Mouse (Mus musculus) adrenal gland, postnatal 36 days (tissue): ENCODE measurements around the gene Sspn. TPM values are rescaled to one million over a fixed set of nuclear protein-coding genes. Genes with fewer than 3 reads are reported as not detected.

Experiments used
- DNase-seq, 2 experiments: peaks; one replicate each; pipeline ENCODE4 v3.0.0; 2021; ENCODE audit warnings: mixed read lengths in 1 of 2
- long read RNA-seq, 2 experiments: library from polyadenylated mRNA; stranded (forward); transcript quantifications; one replicate each; pipeline ENCODE4 v2.0.0; 2021; ENCODE audit warnings: borderline sequencing depth in 2 of 2
- total RNA-seq, 2 experiments: library from RNA; stranded (reverse); gene quantifications; 2 replicates each; pipeline ENCODE4 v1.2.3; 2021

Gene Sspn
- 10 to 100 TPM; 10.5 to 18.1 TPM for total RNA-seq
- long read RNA-seq, experiment 1, full-length matches to known transcripts: 5 of 10 reads
- long read RNA-seq, experiment 1, partial matches to known transcripts: 0 of 10 reads
- long read RNA-seq, experiment 1, other reads (novel, unspliced or antisense): 5 of 10 reads
- long read RNA-seq, experiment 2, full-length matches to known transcripts: 2 of 2 reads
- long read RNA-seq, experiment 2, partial matches to known transcripts: 0 of 2 reads
- long read RNA-seq, experiment 2, other reads (novel, unspliced or antisense): 0 of 2 reads

DNA sequence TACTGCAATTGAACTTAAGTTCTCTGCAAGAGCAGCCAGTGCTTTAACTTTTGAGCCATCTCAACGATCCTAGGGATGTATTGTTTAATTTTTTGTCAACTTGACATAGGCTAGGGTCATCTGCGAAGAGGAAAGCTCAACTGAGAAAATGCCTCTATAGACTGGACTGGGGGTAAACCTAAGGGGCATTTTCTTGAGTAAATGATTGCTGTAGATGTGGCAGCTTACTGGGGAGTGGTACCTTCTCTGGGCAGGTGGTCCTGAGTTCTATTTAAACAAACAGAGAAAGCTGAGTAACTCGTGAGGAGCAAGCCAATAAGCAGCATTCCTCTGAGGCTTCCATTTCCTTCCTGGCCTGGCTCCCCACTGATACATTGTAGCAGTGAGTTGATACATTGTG is at the start of gene Sspn:
TSS of gene Sspn (plus strand) at position 301 of the 400 bp plus-strand sequence.
- DNase-seq: no peak

DNA sequence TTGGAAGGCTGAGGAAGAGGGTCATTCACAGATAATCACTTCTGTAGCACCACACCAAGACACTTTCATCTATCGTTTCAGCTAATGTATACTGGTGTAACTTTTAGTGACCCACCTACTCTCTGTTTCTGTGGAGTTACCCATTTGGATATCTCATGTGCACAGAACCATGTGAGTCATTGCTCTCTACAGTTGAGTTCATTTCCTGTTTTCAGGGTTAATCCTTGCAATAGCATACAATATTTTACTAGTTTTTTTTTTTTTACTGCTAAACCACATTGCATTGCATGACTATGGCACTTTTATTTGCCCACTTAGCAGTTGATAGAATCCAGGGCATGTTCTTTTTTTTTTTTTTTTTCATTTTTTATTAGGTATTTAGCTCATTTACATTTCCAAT is 48.4 kb upstream of the Sspn start:
- DNase-seq: no peak

DNA sequence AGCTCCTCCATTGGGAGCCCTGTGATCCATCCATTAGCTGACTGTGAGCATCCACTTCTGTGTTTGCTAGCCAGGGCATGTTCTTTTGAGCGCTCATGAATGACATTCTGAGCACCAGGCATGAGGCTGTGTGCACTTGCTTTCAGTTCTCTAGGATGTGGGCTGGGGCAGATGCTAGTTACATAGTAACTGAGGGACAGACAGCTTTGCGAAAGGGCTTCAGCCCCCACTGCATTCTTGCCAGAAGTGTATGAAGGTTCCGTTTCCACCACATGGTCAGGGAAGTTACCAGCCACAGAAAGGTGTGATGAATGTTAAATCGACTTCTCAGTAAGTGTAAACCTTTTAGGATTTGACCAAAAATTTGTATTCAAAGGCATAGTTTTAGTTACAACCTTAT is 47.8 kb upstream of the Sspn start:
- no peak for DNase-seq

DNA sequence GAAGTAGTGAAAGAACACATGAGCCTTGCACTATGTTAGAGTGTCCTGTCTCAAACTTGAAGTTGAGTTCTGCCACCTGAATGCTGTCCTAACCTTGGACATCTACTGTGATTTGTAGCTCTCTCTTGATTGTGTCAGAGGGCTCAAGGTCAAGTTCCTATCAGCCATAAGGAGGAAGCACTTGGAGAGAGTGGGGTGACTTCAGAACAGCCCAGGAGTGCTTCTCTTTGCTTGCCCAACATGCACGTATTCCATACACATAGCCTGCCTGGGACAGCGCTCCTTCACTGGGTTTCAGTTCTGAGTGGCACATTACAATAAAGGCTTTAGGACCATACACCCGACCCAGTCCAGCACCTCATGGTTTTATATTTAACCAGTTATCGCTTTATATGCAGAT is 46.4 kb upstream of the Sspn start:
- DNase-seq: no peak

DNA sequence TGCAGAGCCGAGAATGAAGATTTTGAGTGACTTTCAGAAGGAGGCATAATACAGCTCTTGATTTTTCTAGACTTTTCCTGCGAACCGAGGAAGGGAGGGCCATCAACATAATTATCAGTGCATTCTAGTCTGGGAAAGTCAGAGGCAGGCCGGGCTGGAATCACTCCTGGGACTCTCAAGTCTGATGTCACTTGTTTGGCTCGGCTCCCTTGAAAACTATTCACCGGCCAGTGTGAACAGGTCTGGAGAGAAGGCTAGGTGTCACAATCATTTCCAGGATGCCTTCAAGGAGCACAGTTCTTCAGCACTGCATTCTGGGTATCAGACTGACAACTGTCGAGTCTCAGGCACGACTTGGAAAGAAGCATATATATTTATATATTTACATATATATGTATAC is 45.2 kb upstream of the Sspn start:
- DNase-seq: peak in 1 of 2 experiments; percentile 24

DNA sequence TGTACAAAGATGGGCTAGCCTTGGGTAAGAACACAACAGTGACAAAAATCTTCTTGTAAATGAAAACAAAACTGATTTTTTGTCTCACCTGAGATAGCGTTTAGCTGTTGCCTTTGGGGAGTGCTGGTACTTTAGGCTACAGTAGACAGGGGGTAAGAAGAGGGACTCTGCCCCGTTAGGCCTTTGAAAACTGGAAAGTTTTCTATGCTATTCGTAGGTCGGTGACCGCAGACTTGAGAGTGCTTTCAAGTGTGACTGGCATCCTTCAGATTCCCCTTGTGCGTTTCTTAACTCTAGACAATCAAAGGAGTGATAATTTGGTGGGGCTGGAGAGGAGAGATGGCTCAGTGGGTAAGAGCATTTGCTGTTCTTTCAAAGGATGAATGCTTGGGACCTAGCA is 43.7 kb upstream of the Sspn start:
- no peak for DNase-seq

DNA sequence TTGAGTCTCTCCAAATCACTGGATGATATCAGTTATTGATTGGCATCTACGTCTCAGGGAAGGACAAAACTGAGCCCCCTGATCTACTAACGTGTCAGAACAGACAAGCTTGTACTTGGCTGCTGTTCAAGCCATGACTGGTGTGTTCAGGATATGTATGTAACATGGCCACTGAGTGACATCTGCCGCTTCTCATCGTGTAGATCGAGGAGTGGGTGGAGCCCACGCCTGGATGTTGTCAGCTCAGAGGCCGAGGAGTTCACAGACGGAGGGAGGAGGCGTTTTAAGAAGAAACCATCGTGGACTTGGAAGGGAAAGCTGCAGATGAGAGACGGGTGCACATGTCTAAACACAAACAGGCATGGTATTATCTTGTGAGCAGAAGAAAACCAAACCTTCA is 39.5 kb upstream of the Sspn start:
- no peak for DNase-seq

DNA sequence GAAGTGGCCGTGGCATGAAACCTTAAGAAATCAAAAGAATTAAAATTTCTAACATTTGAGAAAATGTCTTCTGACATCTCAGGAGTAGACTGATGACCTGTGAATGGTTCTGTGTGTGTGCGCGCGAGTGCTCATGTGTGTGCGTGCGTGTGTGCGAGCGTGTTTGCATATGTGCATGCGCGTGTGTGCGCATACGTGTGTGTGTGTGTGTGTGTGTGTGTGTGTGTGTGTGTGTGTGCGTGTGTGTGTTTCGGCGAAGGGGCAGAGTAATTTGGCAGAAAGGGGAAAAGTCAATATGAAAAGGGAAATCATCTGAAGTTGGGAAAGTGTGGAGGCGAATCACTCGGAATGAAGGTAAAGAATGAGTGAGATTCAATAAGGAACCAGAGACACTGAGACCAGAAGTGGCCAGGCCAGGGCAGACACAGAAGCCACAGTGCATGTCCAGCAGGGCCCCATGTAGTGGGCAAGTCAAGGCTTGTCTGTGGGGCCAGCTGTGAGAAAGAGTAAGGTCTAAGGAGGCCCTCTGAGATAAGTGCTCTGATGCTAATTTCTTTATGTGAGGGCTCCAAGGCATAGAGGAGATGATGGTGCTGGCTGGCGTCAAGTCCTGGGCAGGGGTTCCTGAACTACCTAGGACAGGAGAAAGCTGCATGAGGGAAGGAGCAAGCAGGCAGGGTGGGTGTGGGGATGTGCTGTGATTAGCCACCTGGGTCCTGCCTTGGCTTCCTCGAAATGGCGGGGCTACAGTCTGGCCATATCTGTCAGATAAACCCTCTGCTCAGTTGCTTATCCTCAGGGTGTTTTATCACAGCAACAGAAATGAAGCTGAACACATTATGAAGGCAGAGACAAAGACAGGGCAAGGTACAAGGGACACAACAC is 38.8 kb upstream of the Sspn start:
- no peak for DNase-seq

DNA sequence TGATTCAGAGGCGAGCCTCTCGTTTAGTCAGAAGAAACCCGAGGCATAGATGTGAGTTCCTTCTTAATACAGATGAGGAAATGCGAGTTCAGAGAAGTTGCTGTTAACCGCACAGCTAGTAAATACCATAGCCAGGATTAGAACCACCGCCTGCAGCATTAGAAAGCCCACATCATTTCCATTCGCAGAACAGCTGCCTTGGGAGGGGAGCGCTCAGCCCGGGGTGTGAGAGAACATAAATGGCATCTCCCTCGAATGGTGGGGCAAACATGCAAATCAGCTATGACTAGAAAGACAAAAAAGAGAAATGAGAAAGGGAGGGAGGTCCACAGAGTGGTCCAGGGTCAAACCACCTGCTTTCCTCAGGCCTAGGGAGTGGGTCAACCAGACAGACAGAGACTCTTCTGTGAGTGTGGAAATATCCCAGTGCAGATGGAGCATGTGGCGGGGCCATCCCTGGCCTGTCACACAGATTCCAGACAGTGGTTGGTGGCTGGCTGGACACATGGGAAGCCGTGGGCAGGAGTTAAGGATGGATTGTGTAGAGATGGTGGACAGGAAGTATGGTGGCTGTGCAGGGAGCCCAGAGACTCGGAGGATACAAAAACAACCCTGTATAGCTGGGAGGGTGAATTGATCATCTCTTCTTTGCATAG is 37.9 kb upstream of the Sspn start:
- no peak for DNase-seq

DNA sequence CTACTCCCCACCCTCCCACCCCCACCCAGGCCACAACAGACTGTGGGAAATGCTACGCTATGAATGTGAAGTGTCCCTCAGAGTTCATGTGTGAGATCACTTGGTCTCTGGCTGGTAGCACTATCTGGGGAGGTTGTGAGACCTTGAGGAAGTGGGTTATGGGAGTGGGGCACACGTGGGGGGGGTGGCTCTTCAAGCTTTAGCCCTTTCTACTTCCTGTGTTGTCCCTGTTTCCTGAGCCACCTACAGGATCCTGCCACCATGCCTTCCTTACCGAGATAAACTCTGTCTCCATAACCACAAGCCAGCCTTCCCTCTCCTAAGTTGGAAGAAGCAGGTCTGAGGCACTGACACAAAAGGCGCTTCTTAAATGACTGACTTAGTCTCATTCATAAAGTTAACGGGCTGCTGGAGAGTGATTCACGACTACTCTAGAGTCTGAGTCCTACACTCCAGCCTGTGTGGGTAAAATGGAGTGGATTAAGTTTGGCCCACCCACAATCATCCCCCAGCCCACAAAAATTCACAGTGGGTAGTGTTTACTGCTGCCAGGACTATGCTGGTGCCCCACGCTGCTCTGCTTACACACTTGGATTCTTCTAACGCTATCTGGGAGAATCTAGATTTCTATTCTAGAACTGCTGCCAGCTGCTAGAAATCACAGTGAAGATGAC is 36.6 kb upstream of the Sspn start:
- DNase-seq: no peak

DNA sequence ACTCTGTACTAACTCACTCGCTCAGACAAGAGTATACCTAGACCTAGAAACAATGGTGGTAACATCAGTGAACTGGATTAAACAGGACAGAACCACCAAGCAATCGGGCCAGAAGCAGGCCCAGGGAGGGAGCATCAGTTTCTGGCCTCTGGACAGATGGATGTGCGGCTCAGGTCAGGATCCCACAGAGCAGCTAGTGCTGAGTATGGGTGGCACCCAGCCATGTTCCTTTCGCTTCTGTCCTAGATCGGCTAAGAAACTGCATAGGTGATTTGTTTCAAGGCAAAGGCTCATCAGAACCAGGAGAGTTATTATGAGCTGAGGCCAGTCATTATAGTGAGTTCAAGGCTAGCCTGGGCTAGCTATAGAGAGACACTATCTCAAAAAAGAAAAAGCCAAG is 27.3 kb upstream of the Sspn start:
- DNase-seq: no peak

DNA sequence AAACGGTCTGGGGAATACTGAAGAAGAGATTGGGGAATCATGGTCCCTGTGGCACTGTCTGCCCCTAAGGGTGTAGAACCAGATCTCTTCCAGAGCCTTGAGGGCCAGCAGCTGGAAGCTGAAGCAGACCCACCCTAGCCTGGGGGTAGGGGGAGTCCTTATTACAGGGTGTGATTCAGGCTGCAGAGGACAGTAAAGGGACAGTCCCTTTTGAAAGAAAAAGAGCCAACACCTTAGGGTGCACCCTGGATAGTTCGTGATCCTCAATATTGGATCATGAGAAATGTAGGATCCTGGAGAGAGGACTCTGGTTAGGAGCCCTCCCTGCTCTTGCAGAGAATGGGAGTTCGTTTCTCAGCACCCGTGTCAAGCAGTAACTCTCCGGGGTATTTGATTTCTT is 26.8 kb upstream of the Sspn start:
- no peak for DNase-seq

DNA sequence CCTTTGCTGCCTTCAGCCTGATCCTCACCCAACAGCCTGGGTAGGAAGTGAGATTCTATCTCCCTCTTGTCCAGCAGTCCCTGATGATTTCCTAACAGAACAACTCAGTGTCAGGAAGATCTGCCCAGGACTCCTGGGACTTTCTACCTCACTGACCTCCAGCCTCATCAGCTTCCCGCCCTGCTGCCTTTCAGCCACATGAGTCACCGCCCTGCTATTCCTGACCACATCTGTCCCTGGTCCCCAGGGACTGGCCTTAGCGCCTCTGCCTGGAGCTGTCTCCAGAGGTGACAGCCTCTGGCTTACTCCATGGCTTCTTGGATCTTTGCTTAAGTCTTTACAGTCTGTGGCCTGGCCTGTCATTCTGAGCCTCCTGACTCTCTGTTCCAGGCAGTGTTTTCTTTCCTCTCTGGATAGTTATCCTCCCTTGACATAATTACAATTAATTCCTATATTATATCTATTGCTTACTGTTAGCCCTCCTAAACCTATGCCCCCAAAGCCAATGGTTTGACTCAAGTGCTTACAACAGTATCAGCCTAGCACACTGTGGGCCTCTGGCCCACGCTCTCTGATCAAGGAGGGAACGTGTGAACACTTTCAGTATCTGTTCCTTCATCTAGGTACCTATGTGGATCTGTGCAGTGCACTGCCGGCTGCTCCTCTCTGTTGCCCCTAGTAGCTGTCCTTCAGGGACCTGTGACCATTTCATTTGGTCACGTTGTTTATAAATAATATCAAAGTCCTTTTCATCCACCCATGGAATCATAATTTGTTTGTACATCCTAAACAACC is 25.1 kb upstream of the Sspn start:
- peak; percentile 80 to 81 for DNase-seq

DNA sequence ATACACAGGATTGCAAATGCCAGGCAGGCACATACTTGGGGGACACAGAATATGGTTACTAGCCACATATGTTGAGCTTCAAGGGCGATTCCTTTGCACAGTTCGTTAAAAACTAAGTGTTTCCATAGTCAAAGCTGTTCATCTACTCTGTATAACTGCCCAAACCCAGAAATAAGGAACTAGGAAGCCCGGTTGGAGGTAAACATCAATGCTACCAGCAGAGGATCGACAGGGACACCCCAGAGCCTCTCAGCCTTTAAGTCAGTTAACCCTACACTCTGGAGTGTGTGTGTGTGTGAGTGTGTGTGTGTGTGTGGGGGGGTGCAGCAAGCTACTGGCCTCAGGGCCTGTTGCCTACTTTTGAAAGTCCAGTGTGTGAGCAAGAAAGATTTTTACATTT is 21.5 kb upstream of the Sspn start:
- DNase-seq: no peak

DNA sequence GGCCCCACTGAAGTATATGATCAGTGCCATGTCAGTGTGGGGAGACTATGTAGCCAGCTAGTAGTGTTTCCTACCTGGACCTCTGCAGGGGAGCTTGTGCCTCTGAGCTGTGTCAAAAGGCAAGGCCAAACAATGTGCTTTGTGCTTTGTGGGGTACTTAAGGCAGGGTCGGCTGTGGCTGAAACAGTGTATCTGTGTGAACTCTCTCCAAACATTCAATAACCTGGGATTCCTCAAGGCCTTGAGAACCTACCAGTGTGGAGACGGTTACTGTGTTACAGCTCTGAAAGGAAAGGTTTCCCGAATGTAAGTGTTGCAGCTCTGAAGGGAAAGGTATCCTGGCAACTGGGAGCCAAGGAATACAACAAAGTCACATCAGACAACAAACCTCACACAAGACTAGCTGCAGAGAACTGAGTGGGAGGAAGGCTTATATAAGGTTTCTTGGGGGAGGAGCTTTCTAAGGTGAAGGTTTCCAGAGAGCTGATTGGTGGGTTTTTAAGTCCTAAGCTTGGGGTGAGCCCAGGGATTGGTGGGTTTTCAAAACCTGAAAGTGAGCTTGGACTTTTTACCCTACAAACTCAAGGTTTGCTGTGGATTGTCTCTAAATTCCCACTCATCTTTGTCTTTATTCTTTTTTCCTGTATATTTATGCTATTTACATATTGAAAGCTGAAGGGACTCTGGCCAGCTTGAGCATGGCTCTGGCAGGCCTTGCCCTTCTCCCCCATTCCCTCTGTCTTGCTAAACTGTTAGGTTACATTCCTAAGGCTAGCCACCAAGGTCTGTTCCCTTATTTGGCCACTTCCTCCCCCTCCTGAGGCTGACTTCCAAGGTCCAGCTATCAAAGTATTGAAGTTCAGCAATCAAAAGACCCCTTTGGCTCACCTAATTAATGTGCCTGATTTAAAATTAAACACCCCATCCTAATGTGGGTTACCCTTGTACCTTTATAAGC is 20.7 kb upstream of the Sspn start:
- peak; percentile 37 to 38 for DNase-seq

DNA sequence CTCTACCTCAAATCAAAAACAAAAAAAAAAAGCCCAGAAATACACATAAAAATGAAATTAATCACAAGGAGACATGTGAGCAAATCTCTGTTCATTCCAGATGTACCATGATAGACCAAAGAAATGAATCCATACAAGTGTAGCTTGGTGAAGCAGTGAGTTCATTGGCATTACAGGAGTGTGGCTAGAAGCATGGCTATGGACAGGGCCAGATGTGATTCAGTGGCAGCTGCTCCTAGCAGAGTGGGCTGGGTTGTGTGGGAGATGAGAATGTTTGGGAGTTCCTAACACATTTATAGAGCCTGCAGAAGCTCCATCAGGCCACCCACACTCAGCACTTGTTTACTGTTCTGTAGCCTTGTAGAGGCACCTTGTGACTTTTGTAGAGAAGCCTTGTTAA is 19.2 kb upstream of the Sspn start:
- DNase-seq: no peak

DNA sequence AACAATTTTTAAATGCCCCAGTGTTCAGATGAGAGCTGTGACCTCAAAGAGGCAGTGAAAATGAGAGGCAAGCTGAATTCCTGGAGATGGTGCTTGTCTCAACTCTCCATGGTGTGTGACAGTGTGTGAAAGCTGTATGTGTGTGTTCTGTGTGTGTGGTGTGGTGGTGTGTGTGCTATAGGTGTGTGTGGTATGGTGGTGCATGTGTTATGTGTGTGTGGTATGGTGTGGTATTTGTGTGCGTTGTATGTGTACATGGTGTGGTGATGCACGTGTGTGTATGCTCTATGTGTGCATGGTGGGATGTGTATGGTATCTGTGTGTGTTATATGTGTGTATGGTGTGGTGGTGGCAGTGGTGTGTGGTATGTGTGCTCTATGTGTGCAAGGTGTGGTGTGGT is 16.0 kb upstream of the Sspn start:
- DNase-seq: no peak

DNA sequence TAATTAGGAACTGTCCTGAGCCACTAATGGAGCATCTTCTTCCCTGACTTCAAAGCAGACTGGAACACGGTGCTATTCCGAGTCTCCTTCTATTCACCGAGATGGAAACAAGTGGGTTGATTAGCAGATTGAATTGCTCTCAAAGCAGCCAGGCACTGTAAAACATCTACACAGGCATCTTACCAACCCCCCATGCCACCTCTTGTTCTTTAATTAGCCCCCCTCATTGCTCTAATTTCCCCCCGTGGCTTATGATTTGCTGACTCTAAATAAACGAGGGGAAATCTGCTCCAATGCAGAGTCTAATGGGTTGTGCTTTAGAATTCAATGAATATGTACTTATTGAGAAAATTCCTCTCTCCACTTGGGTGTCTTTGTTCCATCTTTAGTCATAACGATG is 15.0 kb upstream of the Sspn start:
- DNase-seq: no peak

DNA sequence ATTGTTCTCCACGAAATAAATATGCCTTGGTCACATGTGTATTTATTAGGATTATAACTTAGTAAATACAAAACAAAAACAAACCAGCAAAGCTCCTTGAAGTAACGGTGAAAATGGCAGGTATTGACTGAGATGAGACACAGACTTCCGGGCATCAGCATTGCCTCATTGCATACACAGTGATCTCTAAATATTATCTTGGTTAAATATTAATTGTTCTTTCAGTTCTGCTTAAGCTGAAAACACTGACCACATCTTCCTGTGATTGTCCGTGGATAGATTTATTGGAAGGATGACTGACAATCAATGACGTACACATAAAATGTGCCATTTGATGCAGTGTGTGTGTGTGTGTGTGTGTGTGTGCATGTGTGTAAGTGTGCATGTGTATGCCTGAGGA is 13.2 kb upstream of the Sspn start:
- DNase-seq: no peak

DNA sequence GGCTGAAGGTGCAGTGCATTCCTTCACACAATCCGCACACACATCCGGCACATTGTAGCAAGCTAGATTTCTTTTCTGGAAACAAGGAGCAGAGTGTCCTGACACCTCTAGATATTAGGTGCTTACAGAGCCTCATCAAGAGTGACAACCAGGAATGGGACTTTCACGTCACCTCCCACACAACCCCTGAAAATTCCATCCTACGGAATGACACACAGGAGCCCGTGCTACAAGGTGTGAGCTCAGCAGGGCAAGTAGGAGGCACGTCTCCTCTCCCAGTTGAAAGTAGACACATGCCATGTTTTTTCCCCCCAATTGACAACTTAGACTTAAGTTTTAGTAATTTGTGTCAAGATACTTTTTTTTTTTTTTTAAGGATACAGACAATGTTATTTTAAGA is 7.8 kb upstream of the Sspn start:
- DNase-seq: no peak
